Mouse (Mus musculus) brain, embryonic 14.5 days (tissue): ENCODE data around the gene Clps.

Experiments
- CTCF ChIP-seq: fragments of 200-500 bp; IDR thresholded peaks from 2 replicates; pipeline ENCODE4 v1.5.1; 2012; ENCODE audit warnings: inconsistent platforms, mild to moderate bottlenecking, moderate library complexity, borderline replicate concordance; ENCODE audit not compliant: insufficient read depth, insufficient read length; ENCODE audit errors: extremely low read depth
- POLR2A ChIP-seq: fragments of 200-500 bp; IDR thresholded peaks from 2 replicates; pipeline ENCODE4 v1.6.1; 2012; ENCODE audit warnings: mild to moderate bottlenecking, inconsistent platforms, borderline replicate concordance; ENCODE audit not compliant: poor library complexity, insufficient read depth, insufficient read length, severe bottlenecking; ENCODE audit errors: extremely low read depth

DNA sequence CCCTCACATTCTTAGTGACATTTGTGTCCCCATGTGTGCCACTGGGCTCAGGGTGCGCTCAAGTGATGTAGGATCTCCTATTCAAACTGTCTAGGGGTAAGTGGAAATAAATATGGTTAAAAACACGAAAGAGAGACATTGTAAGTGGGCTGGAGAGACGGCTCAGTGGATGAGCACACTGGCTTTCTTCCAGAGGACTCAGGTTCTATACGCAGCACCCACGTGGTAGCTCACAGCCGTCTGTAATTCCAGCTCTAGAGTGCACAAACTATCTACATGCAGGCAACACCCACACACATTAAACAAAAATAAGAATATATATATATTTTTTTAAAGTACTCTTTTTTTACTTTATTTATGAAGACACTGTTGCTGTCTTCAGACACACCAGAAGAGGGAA lies 12.4 kb upstream of the Clps start:
- TF ChIP-seq CTCF (no peak), POLR2A (no peak)
